In the genomic region with DNA sequence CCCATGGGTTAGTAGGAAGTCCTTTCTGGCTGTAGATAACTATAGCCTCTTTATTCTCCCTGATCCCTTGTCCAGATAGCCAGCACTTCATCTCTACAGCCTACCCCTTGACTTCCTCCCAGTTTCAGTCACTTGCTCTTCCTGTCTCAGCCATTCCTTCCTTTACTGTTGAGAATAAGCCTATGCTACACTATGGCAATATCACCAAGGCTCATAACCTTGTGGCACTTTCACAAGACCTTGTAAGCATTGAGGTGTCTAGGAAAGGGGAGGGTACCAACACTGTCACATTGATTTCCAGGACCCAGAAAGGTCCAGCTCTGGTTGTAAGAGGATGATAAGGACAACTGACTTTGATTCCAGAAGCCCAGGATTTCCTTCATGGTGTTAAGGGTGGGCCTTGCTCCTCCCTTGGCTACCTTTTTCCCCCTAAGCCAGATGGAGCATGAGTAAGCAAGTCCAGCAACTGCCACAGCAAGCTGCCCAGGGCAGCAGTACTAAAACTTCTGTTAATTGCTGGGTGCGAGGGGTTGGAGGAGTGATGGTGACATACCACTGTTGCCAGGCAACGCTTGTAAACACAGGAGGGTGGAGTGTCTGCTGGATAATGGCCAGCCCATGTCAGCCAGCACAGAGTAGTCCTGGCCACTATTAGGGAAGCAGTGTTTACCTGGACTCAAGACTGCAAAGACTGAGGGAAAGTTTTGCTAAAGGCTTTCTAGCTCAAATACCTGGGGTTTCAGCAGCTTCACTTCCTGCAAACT, we compare ENCODE assay signal across 8 mouse cellular contexts.
A peak's percentile ranks its signal among the peaks of the same experiment; 100 is the strongest.
DNase-seq lines count a peak whose midpoint lies in the region; ATAC-seq and TF ChIP-seq lines count a peak whose summit lies in the region.

No protein-coding gene starts in this region.

- no peak overlapping the region for H3K27ac ChIP-seq in hindbrain, embryonic 16.5 days (ENCODE audit: low read depth, low read length)
- no peak overlapping the region for H3K27ac ChIP-seq in liver, adult 2 months (replicated peaks; ENCODE audit: insufficient read depth, low read depth, low read length)
- 0 out of 2 replicates have a peak overlapping the region, but pooled peaks have one; percentile 34 for H3K27ac ChIP-seq in small intestine, adult 2 months (ENCODE audit: insufficient read depth, low read depth, low read length)
- no peak overlapping the region for H3K27ac ChIP-seq in left cerebral cortex, adult 2 months

- no peaks in the 10 kb centered on the region for H3K79me2 ChIP-seq in liver, adult 2 months (ENCODE audit: control insufficient read depth, insufficient read depth, low read length)

- intact Hi-C loops in left cerebral cortex, adult 2 months (cut with DNase I): no loop called here

- no peak overlapping the region for H3K4me2 ChIP-seq in hindbrain, embryonic 16.5 days (ENCODE audit: low read length)

- WGBS in hindbrain, embryonic 16.5 days: 29% methylated on average over 2 of the region's 2 CpGs
- WGBS in liver, adult 2 months: 7% methylated on average over 2 of the region's 2 CpGs
- 14% methylated on average over 2 of the region's 2 CpGs for WGBS in small intestine, adult 2 months

- no peak overlapping the region for H3K9ac ChIP-seq in hindbrain, embryonic 16.5 days (ENCODE audit: low read depth, low read length)
- no peak overlapping the region for H3K9ac ChIP-seq in liver, adult 2 months (ENCODE audit: low read depth, low read length)

- no peak for TF ChIP-seq CTCF in liver, adult 2 months (IDR thresholded peaks at IDR 0.05; ENCODE audit: low read depth, low read length)
- TF ChIP-seq CTCF in small intestine, adult 2 months (IDR thresholded peaks at IDR 0.05; ENCODE audit: extremely low read depth, insufficient read length, insufficient replicate concordance, low read depth, low read length): no peak
- TF ChIP-seq CTCF in left cerebral cortex, adult 2 months (IDR thresholded peaks at IDR 0.05): no peak

- H3K9me3 ChIP-seq in hindbrain, embryonic 16.5 days (ENCODE audit: control insufficient read depth, low read length): no peaks in the 10 kb centered on the region

- H3K36me3 ChIP-seq in hindbrain, embryonic 16.5 days (ENCODE audit: control insufficient read depth, insufficient read depth, low read length): no peaks in the 10 kb centered on the region
- no peaks in the 10 kb centered on the region for H3K36me3 ChIP-seq in liver, adult 2 months (ENCODE audit: control insufficient read depth, insufficient read depth, low read length)
- no peaks in the 10 kb centered on the region for H3K36me3 ChIP-seq in small intestine, adult 2 months (ENCODE audit: control insufficient read depth, insufficient read depth, low read length)

- peak; percentile 98 for ATAC-seq in common myeloid progenitor, adult 5-6 weeks (replicated peaks; ENCODE audit: low read depth, poor library complexity, severe bottlenecking)
- ATAC-seq in hindbrain, embryonic 16.5 days: peak; percentile 56; the same call in 1 of the 2 replicates

- peak; percentile 24 for DNase-seq in 416B (ENCODE audit: low read depth)
- peak; percentile 38 for DNase-seq in liver, adult 2 months (ENCODE audit: extremely low read depth, low read depth, low spot score)
- no peak for DNase-seq in urinary bladder, postnatal 4 days (ENCODE audit: low spot score in 2 of 2)
- DNase-seq in left cerebral cortex, adult 2 months (ENCODE audit: extremely low spot score in 1 of 2, low spot score in 2 of 2): no peak
- DNase-seq in adrenal gland, adult 2 months: no peak

- TF ChIP-seq POLR2A in liver, adult 2 months (IDR thresholded peaks at IDR 0.05; ENCODE audit: extremely low read depth, insufficient read depth, low read length): no peak
- no peak for TF ChIP-seq POLR2A in small intestine, adult 2 months (IDR thresholded peaks at IDR 0.05; ENCODE audit: low read depth, low read length)

- no peaks in the 10 kb centered on the region for H3K27me3 ChIP-seq in hindbrain, embryonic 16.5 days (replicated peaks; ENCODE audit: control insufficient read depth, insufficient read depth, low read length)
- H3K27me3 ChIP-seq in liver, adult 2 months (ENCODE audit: control insufficient read depth, insufficient read depth, low read length): no peaks in the 10 kb centered on the region
- no peaks in the 10 kb centered on the region for H3K27me3 ChIP-seq in small intestine, adult 2 months (ENCODE audit: control insufficient read depth, insufficient read depth, low read length)

- H3K4me1 ChIP-seq in hindbrain, embryonic 16.5 days (ENCODE audit: control insufficient read depth, insufficient read depth, low read depth, low read length): no peaks in the 10 kb centered on the region
- H3K4me1 ChIP-seq in liver, adult 2 months (ENCODE audit: control insufficient read depth, insufficient read depth, low read length): no peaks in the 10 kb centered on the region
- peaks cover 8% of the 10 kb centered on the region; the same call in 1 of the 2 replicates for H3K4me1 ChIP-seq in small intestine, adult 2 months (ENCODE audit: control insufficient read depth, insufficient read depth, insufficient read length, low read length)

- H3K4me3 ChIP-seq in hindbrain, embryonic 16.5 days (ENCODE audit: low read length): no peak overlapping the region
- no peak overlapping the region for H3K4me3 ChIP-seq in liver, adult 2 months (ENCODE audit: insufficient read depth, low read depth, low read length)
- H3K4me3 ChIP-seq in small intestine, adult 2 months (ENCODE audit: low read depth, low read length): no peak overlapping the region
- H3K4me3 ChIP-seq in left cerebral cortex, adult 2 months: no peak overlapping the region

Comparison
In these comparisons a context has a peak if more than half of its experiments do, and no peak if none do; other contexts are left out.
1. DNase-seq: peak in 416B (single experiment) and liver, adult 2 months (single experiment); none in urinary bladder, postnatal 4 days (0 of 2), left cerebral cortex, adult 2 months (0 of 2) and adrenal gland, adult 2 months (single experiment).